In genomic region chr6:127996928-127997327, GRCm38 (mm10) we compare ENCODE assay signal across 19 mouse cellular contexts.
DNase-seq lines count a peak whose midpoint lies in the region; ATAC-seq and TF ChIP-seq lines count a peak whose summit lies in the region.
"Had no signal": no experiment of that assay in that cellular context is flagged by ENCODE, and none has a peak within 500 bp of the region (broad histone marks: within the 10 kb centered on the region; RNA-seq: fewer than 3 reads in every experiment).

No protein-coding gene starts in this region.

- DNase-seq in hindbrain, postnatal 0 days (ENCODE audit: low spot score), result no peak
- no peak for DNase-seq in lung, embryonic 14.5 days
- no peak for DNase-seq in lung, adult 18-20 months
- DNase-seq in ES-CJ7 (ENCODE audit: low read depth, low spot score), result peak; percentile 47
- no peak for DNase-seq in right cerebral cortex, adult 18-20 months
- DNase-seq: adrenal gland, adult 2 months; cerebellum, adult 8-10 months; heart, adult 18-20 months; kidney, adult 8-10 months; kidney, postnatal 4 days; layer of hippocampus, postnatal 36 days had no signal

- no peak for TF ChIP-seq POLR2A in small intestine, adult 2 months (IDR thresholded peaks at IDR 0.05; ENCODE audit: low read depth, low read length)

- peak; percentile 36; the same call in 1 of the 2 replicates for TF ChIP-seq CTCF in hindbrain, postnatal 0 days (IDR thresholded peaks at IDR 0.05; ENCODE audit: low read depth)
- peak; percentile 23; the same call in 1 of the 2 replicates for TF ChIP-seq CTCF in lung, embryonic 14.5 days (IDR thresholded peaks at IDR 0.05; ENCODE audit: low read depth)
- TF ChIP-seq CTCF in small intestine, adult 2 months (IDR thresholded peaks at IDR 0.05; ENCODE audit: extremely low read depth, insufficient read length, insufficient replicate concordance, low read depth, low read length), result peak; percentile 12; the same call in 1 of the 2 replicates

- WGBS in hindbrain, postnatal 0 days, result 89% methylated on average over 5 of the region's 5 CpGs
- WGBS in hindbrain, embryonic 16.5 days, result 79% methylated on average over 4 of the region's 5 CpGs
- WGBS in lung, embryonic 14.5 days, result 74% methylated on average over 5 of the region's 5 CpGs
- 83% methylated on average over 5 of the region's 5 CpGs for WGBS in small intestine, adult 2 months

- H3K27me3 ChIP-seq in hindbrain, postnatal 0 days (ENCODE audit: insufficient read depth, low read length), result no peaks in the 10 kb centered on the region
- no peaks in the 10 kb centered on the region for H3K27me3 ChIP-seq in hindbrain, embryonic 16.5 days (replicated peaks; ENCODE audit: control insufficient read depth, insufficient read depth, low read length)
- H3K27me3 ChIP-seq in lung, embryonic 14.5 days (ENCODE audit: insufficient read depth, low read length), result no peaks in the 10 kb centered on the region
- no peaks in the 10 kb centered on the region for H3K27me3 ChIP-seq in small intestine, adult 2 months (ENCODE audit: control insufficient read depth, insufficient read depth, low read length)
- H3K27me3 ChIP-seq: forebrain, embryonic 12.5 days; lung, embryonic 15.5 days; megakaryocyte, embryonic 14.5 days; neural tube, embryonic 12.5 days had no signal

- no peaks in the 10 kb centered on the region for H3K9me3 ChIP-seq in hindbrain, postnatal 0 days (ENCODE audit: low read length)
- no peaks in the 10 kb centered on the region for H3K9me3 ChIP-seq in hindbrain, embryonic 16.5 days (ENCODE audit: control insufficient read depth, low read length)
- H3K9me3 ChIP-seq in lung, embryonic 14.5 days (ENCODE audit: low read depth, low read length), result no peaks in the 10 kb centered on the region
- H3K9me3 ChIP-seq: forebrain, embryonic 12.5 days; limb, embryonic 10.5 days; lung, embryonic 15.5 days; megakaryocyte, embryonic 14.5 days; neural tube, embryonic 12.5 days had no signal

- H3K27ac ChIP-seq in hindbrain, postnatal 0 days, result no peak overlapping the region
- no peak overlapping the region for H3K27ac ChIP-seq in hindbrain, embryonic 16.5 days (ENCODE audit: low read depth, low read length)
- H3K27ac ChIP-seq in lung, embryonic 14.5 days (ENCODE audit: low read depth), result no peak overlapping the region
- H3K27ac ChIP-seq in small intestine, adult 2 months (ENCODE audit: insufficient read depth, low read depth, low read length), result no peak overlapping the region
- H3K27ac ChIP-seq: forebrain, embryonic 12.5 days; hindbrain, embryonic 14.5 days; limb, embryonic 10.5 days; lung, embryonic 15.5 days; neural tube, embryonic 12.5 days had no signal

- H3K9ac ChIP-seq in hindbrain, postnatal 0 days (replicated peaks; ENCODE audit: low read length), result no peak overlapping the region
- no peak overlapping the region for H3K9ac ChIP-seq in hindbrain, embryonic 16.5 days (ENCODE audit: low read depth, low read length)
- no peak overlapping the region for H3K9ac ChIP-seq in lung, embryonic 14.5 days
- H3K9ac ChIP-seq: forebrain, embryonic 12.5 days; hindbrain, embryonic 14.5 days; lung, embryonic 15.5 days; neural tube, embryonic 12.5 days had no signal

- no peak for ATAC-seq in hindbrain, postnatal 0 days
- no peak for ATAC-seq in hindbrain, embryonic 16.5 days
- ATAC-seq in lung, embryonic 14.5 days (ENCODE audit: insufficient read depth), result no peak

- no peak overlapping the region for H3K4me2 ChIP-seq in hindbrain, postnatal 0 days (ENCODE audit: low read depth, low read length)
- no peak overlapping the region for H3K4me2 ChIP-seq in hindbrain, embryonic 16.5 days (ENCODE audit: low read length)
- no peak overlapping the region for H3K4me2 ChIP-seq in lung, embryonic 14.5 days
- H3K4me2 ChIP-seq: forebrain, embryonic 12.5 days; hindbrain, embryonic 14.5 days; lung, embryonic 15.5 days; neural tube, embryonic 12.5 days had no signal

- no peaks in the 10 kb centered on the region for H3K4me1 ChIP-seq in hindbrain, postnatal 0 days (ENCODE audit: insufficient read depth, low read length)
- peaks cover 7% of the 10 kb centered on the region for H3K4me1 ChIP-seq in hindbrain, embryonic 16.5 days (ENCODE audit: control insufficient read depth, insufficient read depth, low read depth, low read length)
- 0 out of 2 replicates have a peak, but pooled peaks cover under 1% of the 10 kb centered on the region for H3K4me1 ChIP-seq in lung, embryonic 14.5 days (ENCODE audit: insufficient read depth)
- no peaks in the 10 kb centered on the region for H3K4me1 ChIP-seq in small intestine, adult 2 months (ENCODE audit: control insufficient read depth, insufficient read depth, insufficient read length, low read length)

- no peaks in the 10 kb centered on the region for H3K36me3 ChIP-seq in hindbrain, postnatal 0 days (ENCODE audit: insufficient read depth, low read length)
- H3K36me3 ChIP-seq in hindbrain, embryonic 16.5 days (ENCODE audit: control insufficient read depth, insufficient read depth, low read length), result no peaks in the 10 kb centered on the region
- no peaks in the 10 kb centered on the region for H3K36me3 ChIP-seq in lung, embryonic 14.5 days (ENCODE audit: insufficient read depth)
- H3K36me3 ChIP-seq in small intestine, adult 2 months (ENCODE audit: control insufficient read depth, insufficient read depth, low read length), result no peaks in the 10 kb centered on the region
- H3K36me3 ChIP-seq: forebrain, embryonic 12.5 days; lung, embryonic 15.5 days; neural tube, embryonic 12.5 days had no signal

- no peak overlapping the region for H3K4me3 ChIP-seq in hindbrain, postnatal 0 days (ENCODE audit: low read length)
- no peak overlapping the region for H3K4me3 ChIP-seq in hindbrain, embryonic 16.5 days (ENCODE audit: low read length)
- no peak overlapping the region for H3K4me3 ChIP-seq in lung, embryonic 14.5 days (ENCODE audit: low read depth, low read length)
- H3K4me3 ChIP-seq in small intestine, adult 2 months (ENCODE audit: low read depth, low read length), result no peak overlapping the region
- H3K4me3 ChIP-seq: forebrain, embryonic 12.5 days; limb, embryonic 10.5 days; lung, embryonic 15.5 days; megakaryocyte, embryonic 14.5 days; neural tube, embryonic 12.5 days had no signal
